Mouse (Mus musculus) fat pad, adult 2 months (tissue): ENCODE data around the gene Theg.

Experiments
- DNase-seq: peaks from one replicate; pipeline ENCODE4 v3.0.0-alpha.2; 2011; ENCODE audit warnings: low read depth, low spot score; ENCODE audit errors: extremely low read depth

Theg gene

DNA sequence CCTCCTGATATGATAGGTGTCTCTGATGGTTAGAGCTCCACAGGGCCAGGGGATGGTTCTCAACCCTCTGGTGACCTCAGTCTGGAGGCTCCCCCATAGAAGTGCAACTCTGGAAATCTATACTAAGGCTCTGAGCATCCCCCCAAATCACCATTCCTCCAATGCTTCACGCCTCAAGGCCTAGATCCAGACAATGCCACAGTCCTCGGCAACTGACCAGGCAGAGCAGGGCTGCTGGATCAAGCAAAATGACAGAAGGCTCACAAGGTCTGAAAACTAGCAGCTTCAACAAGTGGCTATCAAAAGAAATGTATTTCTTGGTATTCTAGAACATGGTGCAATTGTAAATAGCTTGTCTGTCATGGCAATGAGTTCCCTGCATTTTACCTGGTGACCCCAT, 49.4 kb downstream of the Theg start:
- no peak for DNase-seq

DNA sequence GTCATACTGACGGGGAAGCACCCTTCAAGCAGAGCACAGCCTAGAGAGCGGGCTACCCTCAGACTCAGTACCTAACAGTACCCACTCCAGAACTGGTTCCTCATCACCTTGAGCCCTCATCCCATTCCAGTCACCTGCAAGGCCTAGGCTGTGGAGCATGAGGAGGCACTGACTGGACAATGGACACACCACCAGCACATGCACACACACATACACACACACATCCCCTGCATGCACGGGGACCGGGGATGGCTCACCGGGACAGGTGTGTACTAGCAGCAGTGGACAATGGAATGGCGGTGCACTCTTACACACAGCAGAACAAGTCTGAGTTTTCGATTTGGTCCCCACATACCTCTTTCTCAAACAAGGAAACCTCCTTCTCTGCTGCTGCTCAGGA, 49.9 kb downstream of the Theg start:
- no peak for DNase-seq

DNA sequence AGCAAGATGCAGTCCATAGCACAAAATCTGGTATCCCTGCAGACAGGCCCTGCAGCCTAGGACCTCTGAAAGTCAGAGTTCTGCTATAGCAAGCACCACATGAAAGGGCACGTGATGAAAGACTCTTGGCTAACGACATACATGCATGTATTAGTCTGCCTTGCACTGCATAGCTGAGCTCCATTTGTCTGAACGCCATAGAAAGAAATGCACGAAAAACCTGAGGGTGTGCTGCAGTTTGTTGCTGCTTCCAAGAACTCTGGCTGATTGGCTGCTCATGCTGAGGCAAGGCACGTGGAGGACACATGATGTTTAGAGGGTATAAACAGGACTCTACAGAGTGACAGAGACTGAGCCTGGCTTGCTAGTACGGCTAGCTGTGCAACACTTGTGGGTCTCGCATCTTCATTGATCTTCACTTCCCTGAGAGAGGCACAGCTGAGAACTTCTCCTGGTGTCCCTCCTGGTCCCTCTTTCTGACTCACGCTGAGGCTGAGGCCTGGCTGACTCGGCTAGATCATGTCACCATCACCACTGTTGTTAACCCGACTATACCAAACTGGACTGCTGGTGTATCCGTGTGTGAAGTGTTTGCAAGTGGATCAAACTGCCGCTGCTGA, 50.6 kb downstream of the Theg start:
- no peak for DNase-seq

DNA sequence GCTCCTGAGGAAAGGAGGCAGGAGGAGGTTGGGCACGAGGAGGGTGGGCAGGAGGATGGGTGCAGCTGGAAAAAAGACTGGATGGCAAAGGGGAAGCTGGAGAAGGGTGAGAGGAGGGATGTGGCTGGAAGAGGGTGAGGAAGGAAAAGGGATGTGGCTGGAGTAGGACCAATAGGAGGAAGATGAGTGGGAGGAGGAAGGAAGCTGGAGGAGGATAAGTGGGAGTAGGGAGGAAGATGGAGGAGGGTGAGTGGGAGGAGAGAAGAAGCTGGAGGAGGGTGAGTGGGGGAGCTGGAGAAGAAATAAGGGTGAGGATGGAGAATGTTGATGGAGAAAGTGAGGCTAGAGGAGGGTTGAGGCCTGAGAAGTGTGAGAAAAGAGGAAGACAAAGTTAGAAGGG, 51.7 kb downstream of the Theg start:
- DNase-seq: no peak

DNA sequence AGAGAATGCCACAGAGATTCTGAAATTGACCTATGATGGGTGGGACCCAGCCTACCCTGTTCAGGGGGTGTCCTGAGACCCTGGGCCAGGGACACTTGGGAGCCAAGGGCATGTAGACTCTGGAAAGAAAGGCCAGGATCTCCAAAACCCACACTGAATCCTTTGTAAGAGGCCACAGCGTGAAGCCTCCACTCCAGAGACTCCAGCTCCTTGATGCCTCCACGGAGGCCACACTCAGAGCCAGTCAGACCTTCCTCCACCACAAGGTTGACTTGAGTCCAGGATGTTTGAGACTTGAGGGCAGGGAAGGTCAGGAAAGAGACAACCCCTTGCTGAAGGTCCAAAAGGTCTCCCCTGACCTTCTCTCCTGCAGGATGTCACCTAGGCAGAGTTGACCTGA, 52.7 kb downstream of the Theg start:
- DNase-seq: no peak

DNA sequence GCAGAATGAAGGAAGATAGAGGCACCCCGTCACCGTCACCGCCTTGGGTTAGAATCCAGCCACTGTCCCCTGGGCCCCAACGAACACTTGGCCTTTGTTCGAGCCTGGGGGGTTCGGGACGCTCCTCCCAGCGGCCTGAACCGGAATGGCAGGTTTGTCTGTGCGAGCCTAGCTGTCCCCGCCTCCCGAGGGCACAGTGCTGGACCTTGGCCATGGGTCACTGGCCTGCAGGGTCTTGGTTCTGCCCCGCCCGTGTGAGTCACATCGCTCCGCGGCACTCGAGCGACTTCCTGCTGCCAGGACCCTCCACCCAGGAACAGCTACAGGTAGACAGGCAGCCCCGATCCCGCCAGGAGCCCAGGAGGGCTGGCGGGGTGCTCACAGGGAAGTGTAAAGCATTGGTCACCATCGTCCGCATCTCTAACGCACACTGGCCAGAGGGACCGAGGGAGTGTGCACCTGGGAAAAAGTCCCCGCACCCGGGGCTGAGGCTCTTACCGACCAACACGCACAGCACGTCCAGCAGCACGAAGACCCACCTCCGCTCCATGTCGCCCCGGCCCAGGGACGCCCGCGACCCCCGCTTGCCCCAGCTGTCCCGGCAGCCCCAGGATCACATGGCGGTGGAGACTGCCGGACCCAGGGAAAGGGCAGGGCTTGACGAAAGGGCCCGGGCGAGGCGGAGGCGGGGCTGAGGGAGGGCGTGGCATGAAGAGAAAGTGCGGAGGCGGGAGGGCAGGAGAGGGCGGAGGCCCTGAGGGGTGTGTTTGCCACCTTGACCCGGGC, 53.8 kb downstream of the Theg start, which contains the start of gene Plpp2:
Plpp2 (minus strand) TSS at position 671 of the 786 bp plus-strand sequence.
- no peak for DNase-seq

DNA sequence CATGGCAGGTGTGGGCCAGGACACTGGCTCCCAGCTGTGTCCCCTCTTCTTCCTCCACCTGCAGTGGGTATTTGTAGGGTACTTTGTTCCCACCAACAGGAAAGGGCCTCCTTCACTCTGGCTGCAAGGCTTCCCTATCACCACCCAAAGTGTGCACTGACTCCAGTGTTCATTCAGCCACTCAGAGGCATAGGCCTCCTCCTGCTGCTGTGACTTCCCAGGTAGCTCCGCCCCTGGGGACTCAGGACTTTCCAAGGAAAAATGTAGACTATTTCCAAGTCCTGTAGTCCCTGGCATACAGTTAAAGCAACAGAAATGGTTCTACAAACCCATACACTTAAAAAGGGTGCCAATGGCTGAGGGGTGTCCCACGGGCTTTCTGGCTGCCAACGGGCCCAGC, 54.5 kb downstream of the Theg start:
- DNase-seq: no peak

DNA sequence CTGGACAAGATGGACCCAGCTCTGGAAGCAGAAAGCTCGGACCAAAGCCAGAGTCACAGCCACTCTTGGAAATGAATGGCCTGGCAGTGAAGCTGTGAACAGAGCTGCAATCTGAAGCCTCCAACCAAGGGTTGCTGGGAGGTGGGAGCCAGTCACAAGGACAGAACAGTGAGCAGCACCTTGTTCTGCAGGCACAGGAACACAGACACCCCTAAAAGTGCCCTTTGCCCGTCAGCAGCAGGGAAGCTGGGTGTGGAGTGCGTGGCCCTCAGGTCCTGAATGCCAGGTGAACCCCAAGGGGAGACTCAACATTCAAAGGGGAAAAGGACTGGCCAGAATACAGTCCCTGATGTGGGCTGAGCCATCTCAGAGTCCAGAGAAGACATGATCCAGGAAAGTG, 55.5 kb downstream of the Theg start:
- DNase-seq: no peak

DNA sequence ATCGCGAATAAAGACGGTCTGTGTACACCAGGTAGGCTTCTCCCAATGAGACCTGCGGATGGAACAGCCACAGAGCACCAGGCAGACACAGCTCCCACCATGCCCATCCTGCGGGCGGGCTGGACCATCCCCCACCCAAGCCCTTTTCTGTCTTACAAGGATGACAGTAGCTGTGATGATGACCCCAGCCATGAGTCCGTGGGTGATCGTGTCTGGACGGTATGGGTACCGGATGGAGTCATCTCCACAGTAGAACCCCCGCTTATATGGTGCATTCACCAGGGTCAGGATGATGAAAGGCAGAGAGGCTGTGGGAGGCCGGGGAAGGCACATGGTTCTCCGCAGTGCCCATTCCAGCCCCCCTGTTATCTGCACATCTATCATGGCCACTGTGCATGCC, 56.4 kb downstream of the Theg start:
- no peak for DNase-seq

DNA sequence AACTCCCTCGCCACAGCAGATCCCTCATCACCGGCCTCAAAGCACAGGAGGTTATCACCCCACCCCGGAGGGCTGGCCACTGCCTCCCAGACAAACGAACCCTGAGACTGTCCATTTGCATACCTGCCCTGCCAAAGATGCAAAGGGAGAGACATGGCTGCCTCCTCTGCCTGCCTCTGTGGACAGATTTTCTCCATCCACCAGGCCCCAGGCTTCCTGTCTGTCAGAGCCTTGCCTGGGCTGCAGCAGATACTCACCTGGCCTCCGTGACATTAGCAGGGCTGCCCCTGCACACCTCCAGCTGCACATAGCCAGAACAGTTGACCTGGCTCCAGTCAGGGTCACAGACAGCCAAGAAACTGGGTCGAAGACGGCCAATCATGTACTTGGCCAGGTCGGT, 56.9 kb downstream of the Theg start:
- no peak for DNase-seq

DNA sequence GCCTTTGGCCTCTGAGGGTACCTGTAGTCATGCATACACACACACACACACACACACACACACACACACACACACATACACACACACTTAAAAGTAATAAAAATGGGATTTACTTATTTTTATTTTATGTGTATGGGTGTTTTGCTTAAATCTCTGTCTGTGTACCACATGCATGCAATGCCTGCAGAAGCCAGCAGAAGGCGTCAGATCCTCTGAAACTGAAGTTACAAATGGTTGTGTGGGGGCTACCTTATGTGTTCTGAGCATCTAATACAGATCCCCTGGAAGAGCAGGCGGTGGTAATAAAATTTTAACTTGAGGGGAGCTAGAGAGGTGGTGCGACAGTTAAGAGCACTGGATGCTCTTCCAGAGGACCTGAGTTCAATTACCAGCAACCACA, 59.0 kb downstream of the Theg start:
- DNase-seq: no peak

DNA sequence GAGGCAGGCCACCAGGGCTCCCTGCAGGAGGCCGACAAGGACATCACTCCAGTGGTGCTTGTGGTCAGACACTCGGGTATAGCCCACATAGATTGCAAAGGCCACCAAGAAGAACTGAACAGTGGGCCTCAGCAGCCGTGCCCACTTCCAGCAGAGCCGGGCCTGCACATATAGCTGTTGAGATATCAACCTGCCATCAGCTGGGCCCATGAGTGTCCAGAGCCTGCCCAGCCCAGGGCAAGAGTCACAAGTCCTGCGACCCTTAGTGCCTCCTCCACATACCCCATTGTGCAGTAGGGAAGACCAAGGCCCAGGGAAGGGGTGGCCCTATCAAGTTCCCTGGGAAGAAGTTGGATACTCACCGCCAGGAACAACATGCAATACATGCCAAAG, 59.7 kb downstream of the Theg start:
- DNase-seq: no peak

DNA sequence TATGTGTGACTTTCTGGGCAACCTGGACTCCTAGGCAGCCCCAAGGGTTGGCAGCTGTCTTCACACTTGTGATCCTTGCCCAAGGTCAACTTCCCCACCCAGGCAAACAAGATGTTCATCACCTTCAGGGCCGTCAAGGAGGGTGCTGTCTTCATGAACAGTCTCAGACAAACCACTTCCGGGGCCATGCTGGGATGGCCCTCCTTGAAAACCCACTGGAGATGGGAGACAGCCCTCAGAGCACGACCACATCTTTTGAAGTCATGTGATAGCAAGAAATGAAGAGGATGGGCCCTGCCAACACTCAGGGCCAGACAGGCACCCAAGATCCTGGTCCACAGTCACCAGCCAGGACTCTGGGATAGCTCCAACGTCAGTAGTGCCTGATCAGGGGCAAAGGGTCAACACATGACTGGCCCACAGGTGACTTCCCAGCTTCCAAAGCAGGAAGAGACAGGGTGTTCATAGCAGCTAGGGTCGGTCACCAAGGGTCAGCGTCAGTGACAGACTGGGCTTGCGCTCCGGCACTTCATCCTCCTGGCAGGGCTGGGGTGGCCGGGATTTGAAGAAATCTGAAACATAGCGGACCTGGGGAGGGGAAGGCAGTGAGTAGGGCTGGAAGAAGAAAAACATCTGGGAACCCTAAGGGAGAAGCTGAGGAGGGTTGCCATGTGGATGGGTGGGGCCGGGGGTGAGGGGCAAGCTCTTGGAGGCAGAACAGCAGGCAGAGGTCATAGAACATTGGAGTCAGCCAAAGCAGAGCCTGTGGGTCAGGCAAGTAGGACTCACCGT, 60.3 kb downstream of the Theg start:
- no peak for DNase-seq
